Comparison of ENCODE assay signal across 10 mouse cellular contexts in genomic region chr1:136717830-136718517, GRCm38 (mm10).
DNase-seq lines count a peak whose midpoint lies in the region; ATAC-seq and TF ChIP-seq lines count a peak whose summit lies in the region.
"Had no signal": no experiment of that assay in that cellular context is flagged by ENCODE, and none has a peak within 500 bp of the region (broad histone marks: within the 10 kb centered on the region; RNA-seq: fewer than 3 reads in every experiment).

No protein-coding gene starts in this region.

- H3K9me3 ChIP-seq in intestine, embryonic 16.5 days (ENCODE audit: control insufficient read depth, low read length): no peaks in the 10 kb centered on the region
- H3K9me3 ChIP-seq in liver, embryonic 11.5 days (ENCODE audit: control insufficient read depth, low read length): no peaks in the 10 kb centered on the region
- H3K9me3 ChIP-seq in stomach, postnatal 0 days (ENCODE audit: control insufficient read depth, low read length): no peaks in the 10 kb centered on the region
- H3K9me3 ChIP-seq: heart, embryonic 12.5 days; neural tube, embryonic 15.5 days had no signal

- peaks cover 9% of the 10 kb centered on the region for H3K4me1 ChIP-seq in intestine, embryonic 16.5 days (ENCODE audit: control insufficient read depth, insufficient read depth, low read length)
- H3K4me1 ChIP-seq in liver, embryonic 11.5 days (replicated peaks; ENCODE audit: control insufficient read depth, insufficient read depth, low read length): no peaks in the 10 kb centered on the region
- no peaks in the 10 kb centered on the region; the same call in 1 of the 2 replicates for H3K4me1 ChIP-seq in stomach, postnatal 0 days (replicated peaks; ENCODE audit: control insufficient read depth, insufficient read depth)
- H3K4me1 ChIP-seq: heart, embryonic 12.5 days had no signal

- no peak for DNase-seq in layer of hippocampus, adult 2 months (ENCODE audit: low spot score in 2 of 2)
- DNase-seq in layer of hippocampus, postnatal 10 days (ENCODE audit: low spot score in 2 of 2): no peak
- no peak for DNase-seq in liver, embryonic 11.5 days (ENCODE audit: low spot score)
- peak; percentile 33 for DNase-seq in stomach, postnatal 0 days (ENCODE audit: low spot score)
- DNase-seq in adrenal gland, postnatal 10 days: no peak
- no peak for DNase-seq in frontal cortex, postnatal 14 days (ENCODE audit: low spot score in 2 of 2)
- no peak for DNase-seq in heart, postnatal 10 days

- no peaks in the 10 kb centered on the region for H3K36me3 ChIP-seq in intestine, embryonic 16.5 days (ENCODE audit: control insufficient read depth, insufficient read depth, low read length)
- H3K36me3 ChIP-seq in liver, embryonic 11.5 days (ENCODE audit: control insufficient read depth, insufficient read depth, low read length): no peaks in the 10 kb centered on the region
- no peaks in the 10 kb centered on the region for H3K36me3 ChIP-seq in stomach, postnatal 0 days (ENCODE audit: control insufficient read depth, insufficient read depth, low read length)
- H3K36me3 ChIP-seq: heart, embryonic 12.5 days; neural tube, embryonic 15.5 days had no signal

- no peak for TF ChIP-seq CTCF in layer of hippocampus, adult 2 months (conservative IDR thresholded peaks at IDR 0.05)
- no peak for TF ChIP-seq CTCF in stomach, postnatal 0 days (IDR thresholded peaks at IDR 0.05; ENCODE audit: low read depth)

- peak; percentile 92 for ATAC-seq in intestine, embryonic 16.5 days
- ATAC-seq in liver, embryonic 11.5 days (replicated peaks; ENCODE audit: low FRiP score): no peak; the same call in 1 of the 2 replicates
- peak; percentile 66; the same call in 1 of the 2 replicates for ATAC-seq in stomach, postnatal 0 days (ENCODE audit: low FRiP score, low TSS enrichment)

- H3K4me2 ChIP-seq in intestine, embryonic 16.5 days (ENCODE audit: low read depth, low read length): peak overlapping the region; percentile 41
- H3K4me2 ChIP-seq in liver, embryonic 11.5 days: peak overlapping the region; percentile 26
- H3K4me2 ChIP-seq in stomach, postnatal 0 days (replicated peaks; ENCODE audit: low read depth): peak overlapping the region; percentile 36
- H3K4me2 ChIP-seq: heart, embryonic 12.5 days; neural tube, embryonic 15.5 days had no signal

- TF ChIP-seq EP300 in stomach, postnatal 0 days (optimal IDR thresholded peaks at IDR 0.05): peak; percentile 56

- no peaks in the 10 kb centered on the region for H3K27me3 ChIP-seq in intestine, embryonic 16.5 days (replicated peaks; ENCODE audit: control insufficient read depth, insufficient read depth, low read length)
- H3K27me3 ChIP-seq in liver, embryonic 11.5 days (replicated peaks; ENCODE audit: control insufficient read depth, insufficient read depth, low read length): no peaks in the 10 kb centered on the region
- no peaks in the 10 kb centered on the region for H3K27me3 ChIP-seq in stomach, postnatal 0 days (ENCODE audit: control insufficient read depth, insufficient read depth, low read length)
- H3K27me3 ChIP-seq: heart, embryonic 12.5 days; neural tube, embryonic 15.5 days had no signal

- intact Hi-C loops in heart, postnatal 10 days (cut with DNase I): no loop called here

- WGBS in intestine, embryonic 16.5 days: 33% methylated on average over 15 of the region's 15 CpGs
- 60% methylated on average over 15 of the region's 15 CpGs for WGBS in liver, embryonic 11.5 days
- WGBS in stomach, postnatal 0 days: 32% methylated on average over 15 of the region's 15 CpGs

- 0 out of 2 replicates have a peak overlapping the region, but pooled peaks have one; percentile 14 for H3K27ac ChIP-seq in layer of hippocampus, adult 2 months
- 0 out of 2 replicates have a peak overlapping the region, but pooled peaks have one; percentile 4 for H3K27ac ChIP-seq in intestine, embryonic 16.5 days (ENCODE audit: low read length)
- H3K27ac ChIP-seq in liver, embryonic 11.5 days (ENCODE audit: low read depth, low read length): no peak overlapping the region
- H3K27ac ChIP-seq in stomach, postnatal 0 days (replicated peaks): peak overlapping the region; percentile 75
- H3K27ac ChIP-seq: neural tube, embryonic 15.5 days had no signal

- no peak overlapping the region for H3K4me3 ChIP-seq in layer of hippocampus, adult 2 months
- peak overlapping the region; percentile 18 for H3K4me3 ChIP-seq in intestine, embryonic 16.5 days (ENCODE audit: low read length)
- no peak overlapping the region for H3K4me3 ChIP-seq in liver, embryonic 11.5 days (ENCODE audit: low read depth, low read length)
- H3K4me3 ChIP-seq in stomach, postnatal 0 days (ENCODE audit: low read depth, low read length): no peak overlapping the region
- H3K4me3 ChIP-seq: heart, embryonic 12.5 days; neural tube, embryonic 15.5 days had no signal

- H3K9ac ChIP-seq in intestine, embryonic 16.5 days (ENCODE audit: low read depth, low read length): no peak overlapping the region
- no peak overlapping the region for H3K9ac ChIP-seq in liver, embryonic 11.5 days (ENCODE audit: low read depth, low read length)
- H3K9ac ChIP-seq in stomach, postnatal 0 days (ENCODE audit: low read length): 0 out of 2 replicates have a peak overlapping the region, but pooled peaks have one; percentile 38
- H3K9ac ChIP-seq: heart, embryonic 12.5 days; neural tube, embryonic 15.5 days had no signal
